Comparison of ENCODE assay signal across 16 mouse cellular contexts in genomic region chr19:52112398-52112797, GRCm38 (mm10).
DNase-seq lines count a peak whose midpoint lies in the region; ATAC-seq lines count a peak whose summit lies in the region.
"Had no signal": no experiment of that assay in that cellular context is flagged by ENCODE, and none has a peak within 500 bp of the region (broad histone marks: within the 10 kb centered on the region; RNA-seq: fewer than 3 reads in every experiment).

No protein-coding gene starts in this region.

- H3K4me3 ChIP-seq in embryonic facial prominence, embryonic 13.5 days, result no peak overlapping the region
- H3K4me3 ChIP-seq: left cerebral cortex, adult 2 months; stomach, embryonic 15.5 days had no signal

- no peak overlapping the region for H3K9ac ChIP-seq in embryonic facial prominence, embryonic 13.5 days
- H3K9ac ChIP-seq: stomach, embryonic 15.5 days had no signal

- H3K4me1 ChIP-seq in embryonic facial prominence, embryonic 13.5 days, result peaks cover 10% of the 10 kb centered on the region; the same call in 1 of the 2 replicates
- H3K4me1 ChIP-seq: stomach, embryonic 15.5 days had no signal

- no peak for ATAC-seq in embryonic facial prominence, embryonic 13.5 days (ENCODE audit: insufficient number of reproducible peaks, insufficient read depth, low FRiP score, low TSS enrichment, low read depth)
- ATAC-seq: forebrain, embryonic 14.5 days had no signal

- no peaks in the 10 kb centered on the region for H3K27me3 ChIP-seq in embryonic facial prominence, embryonic 13.5 days
- H3K27me3 ChIP-seq: stomach, embryonic 15.5 days had no signal

- H3K4me2 ChIP-seq in embryonic facial prominence, embryonic 13.5 days, result no peak overlapping the region
- H3K4me2 ChIP-seq: liver, embryonic 11.5 days; stomach, embryonic 15.5 days had no signal

- no peaks in the 10 kb centered on the region for H3K36me3 ChIP-seq in embryonic facial prominence, embryonic 13.5 days
- H3K36me3 ChIP-seq: stomach, embryonic 15.5 days had no signal

- 24% methylated on average over 3 of the region's 3 CpGs for WGBS in embryonic facial prominence, embryonic 13.5 days

- H3K27ac ChIP-seq in embryonic facial prominence, embryonic 13.5 days, result peak overlapping the region; percentile 55
- H3K27ac ChIP-seq: kidney, postnatal 0 days; left cerebral cortex, adult 2 months; stomach, embryonic 15.5 days had no signal

- H3K9me3 ChIP-seq in embryonic facial prominence, embryonic 13.5 days, result peaks cover 5% of the 10 kb centered on the region
- H3K9me3 ChIP-seq: stomach, embryonic 15.5 days had no signal

- DNase-seq in embryo, embryonic 10.5 days (ENCODE audit: low spot score), result peak; percentile 4
- no peak for DNase-seq in embryo, embryonic 9.5 days (ENCODE audit: extremely low spot score)
- peak; percentile 10 for DNase-seq in left cerebral cortex, postnatal 4 days
- DNase-seq in left cerebral cortex, postnatal 10 days (ENCODE audit: extremely low spot score in 1 of 2, low spot score in 2 of 2), result no peak
- DNase-seq in cerebellum, adult 11-12 months, result peak; percentile 3
- no peak for DNase-seq in urinary bladder, postnatal 4 days (ENCODE audit: low spot score in 2 of 2)
- no peak for DNase-seq in kidney, postnatal 36 days
- DNase-seq: adrenal gland, adult 8-10 months; lung, postnatal 10 days; thymus, postnatal 25 days had no signal

- intact Hi-C loops in left cerebral cortex, postnatal 4 days (cut with DNase I), result no loop called here
- intact Hi-C loops in left cerebral cortex, postnatal 10 days (cut with DNase I), result no loop called here

Comparison
In these comparisons a context has a peak if more than half of its experiments do, and no peak if none do; other contexts are left out.
1. DNase-seq: peak in embryo, embryonic 10.5 days (single experiment), left cerebral cortex, postnatal 4 days (single experiment) and cerebellum, adult 11-12 months (single experiment); none in embryo, embryonic 9.5 days (single experiment), left cerebral cortex, postnatal 10 days (0 of 2), urinary bladder, postnatal 4 days (0 of 2) and kidney, postnatal 36 days (0 of 2).